Mouse (Mus musculus): ENCODE data around the gene Hecw2.

DNA sequence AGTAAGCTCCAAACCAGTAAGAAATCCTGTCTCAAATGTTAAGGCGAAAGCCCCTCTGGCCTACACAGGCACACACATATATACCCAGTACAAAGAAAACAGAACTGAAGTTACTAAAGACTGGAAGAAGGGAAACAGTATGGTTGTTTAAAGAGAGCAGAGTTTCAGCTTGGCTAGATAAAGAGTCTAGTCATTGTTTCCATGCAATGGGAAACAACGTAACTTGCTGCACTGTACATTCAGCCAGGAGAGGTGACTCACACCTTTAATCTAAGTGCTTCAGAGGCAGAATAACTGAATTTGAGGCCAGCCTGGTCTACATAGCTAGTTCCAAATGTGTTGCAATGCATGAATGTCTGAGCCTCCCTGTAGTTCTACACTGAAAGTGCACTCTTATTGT lies 18.4 kb downstream of the Hecw2 start:
- TF ChIP-seq POLR2A (IDR thresholded peaks at IDR 0.05; ENCODE audit: borderline replicate concordance, low read depth, low read length) (no peak), CTCF (IDR thresholded peaks at IDR 0.05; ENCODE audit: low read depth, low read length) (no peak)
